Mouse (Mus musculus) ES-Bruce4 (cell line): ENCODE results near the gene Smoc1. TPM values are rescaled to one million over a fixed set of nuclear protein-coding genes. Genes with fewer than 3 reads are reported as not detected.

Source experiments
- H3K27ac ChIP-seq: 2 replicates; pipeline ENCODE4 v1.5.1; 2012; ENCODE audit warnings: low read length, inconsistent platforms; ENCODE audit not compliant: insufficient read depth
- H3K27me3 ChIP-seq: 2 replicates; pipeline ENCODE4 v1.6.1; 2012; ENCODE audit warnings: mild to moderate bottlenecking, low read length, inconsistent platforms; ENCODE audit not compliant: control insufficient read depth, poor library complexity, insufficient read depth, severe bottlenecking
- H3K36me3 ChIP-seq: 2 replicates; pipeline ENCODE4 v1.6.1; 2012; ENCODE audit warnings: inconsistent platforms, mild to moderate bottlenecking, low read length, moderate library complexity; ENCODE audit not compliant: control insufficient read depth, poor library complexity, insufficient read depth, severe bottlenecking
- H3K4me1 ChIP-seq: one replicate; pipeline ENCODE4 v1.8.1; 2011; ENCODE audit warnings: low read length; ENCODE audit not compliant: control insufficient read depth, insufficient read depth
- H3K4me3 ChIP-seq: 2 replicates; pipeline ENCODE4 v1.5.1; 2011; ENCODE audit warnings: low read depth, mild to moderate bottlenecking, low read length
- H3K9ac ChIP-seq: 2 replicates; pipeline ENCODE4 v1.6.1; 2012; ENCODE audit warnings: low read depth, mild to moderate bottlenecking, inconsistent platforms; ENCODE audit not compliant: poor library complexity, severe bottlenecking
- H3K9me3 ChIP-seq: replicated peaks from 2 replicates; pipeline ENCODE4 v1.6.1; 2012; ENCODE audit warnings: mild to moderate bottlenecking, low read length, inconsistent platforms; ENCODE audit not compliant: control insufficient read depth, poor library complexity, insufficient read depth, severe bottlenecking
- CTCF ChIP-seq: IDR thresholded peaks from one replicate; pipeline ENCODE4 v1.8.1; 2011; ENCODE audit warnings: low read depth, low read length
- EP300 ChIP-seq: IDR thresholded peaks from 2 replicates; pipeline ENCODE4 v1.6.1; 2011; ENCODE audit warnings: low read depth, low read length; ENCODE audit not compliant: insufficient read depth
- POLR2A ChIP-seq: IDR thresholded peaks from one replicate; pipeline ENCODE4 v1.8.1; 2011; ENCODE audit warnings: low read length; ENCODE audit not compliant: insufficient read depth
- polyA plus RNA-seq: library from polyadenylated mRNA; stranded (reverse); fragments of >200 nt; gene quantifications from 2 replicates; pipeline ENCODE4 v1.2.4, GENCODE M21; 2011; ENCODE audit warnings: low read depth; ENCODE audit not compliant: missing spikeins, insufficient read depth, insufficient read length

The Smoc1 gene
- polyA plus RNA-seq, 1 experiment: 6.7 TPM

GRCm38 (mm10) chr12:81163131-81163530, 136.5 kb downstream of the Smoc1 start:
- no peak overlapping the region for H3K4me3 ChIP-seq

GRCm38 (mm10) chr12:81163566-81163965, 137.0 kb downstream of the Smoc1 start:
- Histone ChIP-seq H3K4me3 (no peak overlapping the region), H3K36me3 (no peaks in the 10 kb centered on the region), H3K9ac (no peak overlapping the region), H3K9me3 (no peaks in the 10 kb centered on the region), H3K27ac (no peak overlapping the region), H3K27me3 (no peaks in the 10 kb centered on the region), H3K4me1 (no peaks in the 10 kb centered on the region)
- TF ChIP-seq POLR2A (no peak), EP300 (no peak), CTCF (no peak)

More at GRCm38 (mm10) chr12:81163131-81163530, 136.5 kb downstream of the Smoc1 start:
- no peaks in the 10 kb centered on the region for H3K36me3 ChIP-seq
- no peaks in the 10 kb centered on the region for H3K4me1 ChIP-seq
- no peak overlapping the region for H3K9ac ChIP-seq
- no peak for TF ChIP-seq EP300
- no peak for TF ChIP-seq POLR2A
- TF ChIP-seq CTCF: no peak
- no peaks in the 10 kb centered on the region for H3K9me3 ChIP-seq
- no peak overlapping the region for H3K27ac ChIP-seq
- no peaks in the 10 kb centered on the region for H3K27me3 ChIP-seq

DNA sequence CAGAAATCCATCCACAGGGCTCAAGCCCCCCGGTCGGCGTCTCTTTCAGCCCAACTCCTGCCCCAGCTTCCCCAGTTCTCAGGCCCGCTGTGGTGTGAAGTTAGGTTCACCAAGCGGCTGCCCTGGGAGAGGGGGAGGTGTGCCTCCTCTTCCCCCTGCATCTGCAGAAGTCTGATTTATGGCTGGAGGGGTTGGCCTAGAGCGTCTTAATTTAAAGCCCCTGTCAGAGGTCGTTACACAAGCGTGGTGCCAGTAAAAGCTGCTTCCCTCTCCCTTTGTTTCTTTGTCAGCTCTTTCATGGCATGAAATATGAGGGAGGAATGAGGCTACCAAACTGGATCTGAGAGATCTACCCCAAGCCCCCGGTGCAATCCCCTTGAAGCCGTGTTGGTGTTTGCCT, 139.5 kb downstream of the Smoc1 start:
- Histone ChIP-seq H3K9ac (no peak overlapping the region), H3K4me3 (no peak overlapping the region), H3K27ac (no peak overlapping the region), H3K4me1 (no peaks in the 10 kb centered on the region), H3K27me3 (no peaks in the 10 kb centered on the region), H3K36me3 (no peaks in the 10 kb centered on the region), H3K9me3 (no peaks in the 10 kb centered on the region)
- no peak for TF ChIP-seq EP300
- TF ChIP-seq CTCF: no peak
- no peak for TF ChIP-seq POLR2A

GRCm38 (mm10) chr12:81166615-81167014, 140.0 kb downstream of the Smoc1 start:
- Histone ChIP-seq H3K9ac (no peak overlapping the region), H3K27me3 (no peaks in the 10 kb centered on the region), H3K36me3 (no peaks in the 10 kb centered on the region), H3K4me3 (no peak overlapping the region), H3K9me3 (no peaks in the 10 kb centered on the region), H3K27ac (no peak overlapping the region), H3K4me1 (no peaks in the 10 kb centered on the region)
- TF ChIP-seq CTCF (no peak), EP300 (no peak), POLR2A (no peak)

- no peaks in the 10 kb centered on the region for H3K4me1 ChIP-seq
- no peaks in the 10 kb centered on the region for H3K27me3 ChIP-seq
- TF ChIP-seq CTCF (no peak), POLR2A (no peak), EP300 (no peak)
- H3K9ac ChIP-seq: no peak overlapping the region
- no peak overlapping the region for H3K4me3 ChIP-seq
- no peaks in the 10 kb centered on the region for H3K36me3 ChIP-seq
- no peaks in the 10 kb centered on the region for H3K9me3 ChIP-seq
- no peak overlapping the region for H3K27ac ChIP-seq
Measured at GRCm38 (mm10) chr12:81167142-81167541, 140.5 kb downstream of the Smoc1 start.

DNA sequence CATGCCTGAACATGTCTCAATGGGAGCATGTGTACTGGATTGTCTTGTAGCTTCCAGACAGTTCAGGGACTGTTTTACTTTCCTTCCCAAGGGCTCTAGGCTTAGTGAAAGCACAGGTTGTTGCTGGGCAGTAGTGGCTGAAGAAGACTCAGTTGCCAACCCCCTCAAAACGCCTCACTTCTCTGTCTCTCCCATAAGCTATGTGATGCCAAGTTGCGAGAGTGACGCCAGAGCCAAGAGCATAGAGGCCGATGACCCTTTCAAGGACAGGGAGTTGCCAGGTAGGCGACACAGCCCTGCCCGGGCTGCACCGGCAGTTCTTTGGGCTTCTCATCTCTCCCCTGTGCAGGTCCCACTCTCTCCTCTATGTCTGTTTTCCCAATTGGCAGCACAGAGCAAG, 141.4 kb downstream of the Smoc1 start:
- no peak overlapping the region for H3K9ac ChIP-seq

More for the DNA sequence above, 141.4 kb downstream of the Smoc1 start:
- Histone ChIP-seq H3K4me1 (no peaks in the 10 kb centered on the region), H3K27me3 (no peaks in the 10 kb centered on the region), H3K27ac (no peak overlapping the region), H3K4me3 (no peak overlapping the region), H3K36me3 (no peaks in the 10 kb centered on the region), H3K9me3 (no peaks in the 10 kb centered on the region)
- TF ChIP-seq EP300 (no peak), POLR2A (no peak), CTCF (no peak)
